Mouse (Mus musculus) midbrain, embryonic 10.5 days (tissue): ENCODE results near the gene 4931414P19Rik. TPM values are rescaled to one million over a fixed set of nuclear protein-coding genes. Genes with fewer than 3 reads are reported as not detected.

Source experiments
- DNase-seq: peaks from one replicate; pipeline ENCODE4 v3.0.0-alpha.2; 2017; ENCODE audit warnings: low spot score
- H3K27ac ChIP-seq: fragments of 300-500 bp; sonication (generic); replicated peaks from 2 replicates; pipeline ENCODE4 v1.5.1; 2016; ENCODE audit warnings: mild to moderate bottlenecking
- H3K27me3 ChIP-seq: fragments of 300-500 bp; sonication (generic); 2 replicates; pipeline ENCODE4 v1.6.1; 2016; ENCODE audit warnings: low read depth, mild to moderate bottlenecking; ENCODE audit not compliant: poor library complexity, severe bottlenecking
- H3K36me3 ChIP-seq: fragments of 300-500 bp; sonication (generic); 2 replicates; pipeline ENCODE4 v1.6.1; 2016; ENCODE audit warnings: mild to moderate bottlenecking, moderate library complexity
- H3K4me1 ChIP-seq: fragments of 300-500 bp; sonication (generic); 2 replicates; pipeline ENCODE4 v1.6.1; 2016
- H3K4me3 ChIP-seq: fragments of 300-500 bp; sonication (generic); 2 replicates; pipeline ENCODE4 v1.5.1; 2016; ENCODE audit warnings: mild to moderate bottlenecking, moderate library complexity
- H3K9me3 ChIP-seq: fragments of 300-500 bp; sonication (generic); replicated peaks from 2 replicates; pipeline ENCODE4 v1.6.1; 2016; ENCODE audit warnings: mild to moderate bottlenecking
- WGBS: fragments of 180-500 bp; shearing (Covaris S2); methylation state at CpG from one replicate; pipeline ENCODE4 v1.1.7; 2016; 5-methylcytosine and 5-hydroxymethylcytosine counted together
- microRNA counts: library from miRNA; unstranded; fragments of <30 nt; microRNA quantifications from one replicate; lab custom pipeline; 2017
- microRNA-seq: library from miRNA; unstranded; fragments of <30 nt; microRNA quantifications from one replicate; pipeline ENCODE4, GENCODE M21; 2017
- polyA plus RNA-seq: library from polyadenylated mRNA; unstranded; fragments of >200 nt; fragmentation: Nextera tagmentation; extraction: Ambion mirVana; gene quantifications from 2 replicates; pipeline ENCODE4 v1.2.1, GENCODE M21; 2016

Gene 4931414P19Rik
- polyA plus RNA-seq, 1 experiment from 2014 or later, result 11.0 TPM

DNA sequence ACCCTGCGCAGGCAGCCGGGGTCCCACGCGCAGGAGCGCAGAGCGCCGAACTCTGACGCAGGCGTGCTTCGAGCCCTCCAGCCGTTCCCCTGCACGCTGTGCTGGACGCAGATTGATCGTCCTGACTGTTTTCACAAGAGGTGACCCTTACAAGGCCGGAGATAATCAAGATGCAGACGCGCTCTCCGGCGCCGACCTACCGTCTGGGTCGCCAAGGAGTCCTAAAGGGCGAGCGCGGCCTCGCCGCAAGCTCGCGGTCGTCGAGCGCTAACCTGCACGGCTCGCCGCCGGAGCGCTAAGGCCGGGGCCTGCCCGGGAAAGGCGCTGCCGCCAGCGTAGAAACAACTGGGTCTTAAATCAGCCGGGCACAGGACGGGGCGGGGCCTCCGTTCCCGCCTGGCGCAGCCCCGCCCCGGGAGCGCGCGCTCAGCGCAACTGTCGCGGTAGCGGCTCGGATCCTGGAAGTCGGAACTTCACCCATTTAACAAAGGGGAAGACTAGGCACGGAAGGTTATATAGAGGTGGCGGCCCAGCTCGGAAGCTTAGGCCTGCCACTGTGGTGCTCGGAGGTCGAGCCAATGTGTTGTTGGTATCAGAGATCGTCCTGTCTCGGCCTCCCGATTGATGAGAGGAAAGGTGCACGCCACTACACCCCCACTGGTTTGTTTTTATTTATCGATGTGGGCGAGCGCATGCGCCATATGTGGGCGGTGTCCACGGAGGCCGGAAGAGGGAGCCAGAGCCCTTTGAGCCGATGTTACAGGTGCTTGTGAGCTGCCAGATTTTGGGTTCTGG lies 51.6 kb downstream of the 4931414P19Rik start, which contains the start of gene Haus4:
Gene Haus4, minus strand, starts transcription at position 642 of the 795 bp plus-strand sequence.
- peak within 1 kb of the TSS; percentile 93 for H3K27ac ChIP-seq
- DNase-seq, result peak; percentile 89
- H3K4me1 ChIP-seq, result peaks cover 16% of the 10 kb centered on the region
- H3K36me3 ChIP-seq, result peaks cover 30% of the 10 kb centered on the region
- H3K4me3 ChIP-seq, result peak within 1 kb of the TSS; percentile 69
- no peaks in the 10 kb centered on the region for H3K9me3 ChIP-seq
- H3K27me3 ChIP-seq, result no peaks in the 10 kb centered on the region
- WGBS, result under 1% methylated on average over 76 of the region's 76 CpGs

GRCm38 (mm10) chr14:54553454-54553974 lies 52.3 kb downstream of the 4931414P19Rik start:
- Histone ChIP-seq H3K27ac (peak overlapping the region; percentile 93), H3K4me3 (peak overlapping the region; percentile 69), H3K36me3 (peaks cover 36% of the 10 kb centered on the region), H3K27me3 (no peaks in the 10 kb centered on the region), H3K4me1 (peaks cover 16% of the 10 kb centered on the region), H3K9me3 (no peaks in the 10 kb centered on the region)
- WGBS, result 8% methylated on average over 21 of the region's 21 CpGs
- DNase-seq, result peak; percentile 21

DNA sequence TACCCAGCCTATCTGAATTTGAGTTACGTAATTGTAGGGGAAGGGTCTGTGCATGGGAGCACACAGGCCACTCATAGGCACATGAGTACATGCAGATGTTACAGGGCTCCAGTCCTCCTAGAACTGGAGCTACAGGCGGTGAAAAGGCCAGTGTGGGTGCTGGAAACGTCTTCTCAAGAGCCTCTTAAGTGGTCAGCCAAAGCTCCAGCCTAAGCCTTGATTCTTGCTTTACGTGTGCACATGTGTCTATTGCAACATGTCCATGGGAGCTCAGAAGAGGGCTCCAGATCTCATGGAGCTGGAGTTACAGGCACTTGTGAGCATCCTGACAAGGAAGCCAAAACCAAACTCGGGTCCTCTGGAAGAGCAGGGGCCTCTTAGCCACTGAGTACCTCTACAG lies 61.1 kb downstream of the 4931414P19Rik start:
- DNase-seq, result no peak
- no peaks in the 10 kb centered on the region for H3K9me3 ChIP-seq
- H3K4me1 ChIP-seq, result peaks cover 5% of the 10 kb centered on the region
- 92% methylated on average over 5 of the region's 5 CpGs for WGBS
- no peak overlapping the region for H3K4me3 ChIP-seq
- no peak overlapping the region for H3K27ac ChIP-seq
- peaks cover 90% of the 10 kb centered on the region for H3K36me3 ChIP-seq
- no peaks in the 10 kb centered on the region for H3K27me3 ChIP-seq

- no peaks in the 10 kb centered on the region for H3K9me3 ChIP-seq
- H3K4me3 ChIP-seq, result no peak overlapping the region
- DNase-seq, result no peak
- no peaks in the 10 kb centered on the region for H3K27me3 ChIP-seq
- H3K4me1 ChIP-seq, result peaks cover 5% of the 10 kb centered on the region
- H3K27ac ChIP-seq, result peak overlapping the region; percentile 57; the same call in 1 of the 2 replicates
- WGBS, result 61% methylated on average over 11 of the region's 11 CpGs
- H3K36me3 ChIP-seq, result peaks cover 50% of the 10 kb centered on the region
Measured at GRCm38 (mm10) chr14:54540771-54541170, 65.0 kb downstream of the 4931414P19Rik start.

DNA sequence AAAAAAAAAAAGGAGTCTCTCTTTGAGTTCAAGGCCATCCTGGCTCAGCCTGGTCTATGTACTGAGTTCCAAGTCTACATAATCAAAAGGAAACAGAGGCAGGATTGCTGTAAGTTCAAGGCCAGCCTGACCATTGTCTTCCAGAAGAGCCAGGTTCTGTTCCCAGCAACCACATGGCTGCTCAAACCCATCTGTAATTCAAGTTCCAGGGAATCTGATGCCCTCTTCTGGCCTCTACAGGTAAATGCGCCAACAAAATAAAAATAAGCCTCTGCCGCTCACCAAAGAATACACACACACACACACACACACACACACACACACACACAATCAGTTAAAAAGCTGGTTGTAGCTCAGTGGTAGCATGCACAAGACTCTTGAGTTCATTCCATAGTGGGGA lies 67.2 kb downstream of the 4931414P19Rik start:
- DNase-seq, result no peak
- H3K36me3 ChIP-seq, result peaks cover 28% of the 10 kb centered on the region
- 86% methylated on average over 2 of the region's 2 CpGs for WGBS

More for the DNA sequence above, 67.2 kb downstream of the 4931414P19Rik start:
- H3K27me3 ChIP-seq, result no peaks in the 10 kb centered on the region
- H3K4me3 ChIP-seq, result no peak overlapping the region
- H3K27ac ChIP-seq, result no peak overlapping the region
- H3K4me1 ChIP-seq, result peaks cover 5% of the 10 kb centered on the region
- no peaks in the 10 kb centered on the region for H3K9me3 ChIP-seq

MicroRNAs encoded within 50 kb of the gene (microRNA counts, 519-probe panel; counts per million panel counts)
- not detected for microRNA mmu-miR-686 (lab: Ali Mortazavi, UCI)

Small RNA genes lying within 50 kb of the gene (microRNA-seq; reads per million reads assigned to microRNA genes)
- gene Mir686 (not detected), gene Mir6948 (not detected)

Other genes with a start within 250 kb of the 4931414P19Rik start
- 48.0 and 54.1 TPM in 2 replicates for gene Oxa1l, start 245.2 kb downstream of the 4931414P19Rik start, polyA plus RNA-seq
- gene Slc7a7, start 188.2 kb downstream of the 4931414P19Rik start, polyA plus RNA-seq, result 4.5 and 5.9 TPM in 2 replicates
- gene Mrpl52, start 179.1 kb downstream of the 4931414P19Rik start, polyA plus RNA-seq, result 205 and 211 TPM in 2 replicates
- 56.0 and 70.5 TPM in 2 replicates for gene Mmp14, start 174.4 kb downstream of the 4931414P19Rik start, polyA plus RNA-seq
- gene Lrp10, start 141.9 kb downstream of the 4931414P19Rik start, polyA plus RNA-seq, result 25.1 and 26.0 TPM in 2 replicates
- gene Rem2, start 129.9 kb downstream of the 4931414P19Rik start, polyA plus RNA-seq, result 18.6 and 29.8 TPM in 2 replicates
- 148 and 155 TPM in 2 replicates for gene Prmt5, start 88.5 kb downstream of the 4931414P19Rik start, polyA plus RNA-seq
- gene Haus4, start 51.4 kb downstream of the 4931414P19Rik start, polyA plus RNA-seq, result 48.0 and 53.8 TPM in 2 replicates
- 66.6 and 88.8 TPM in 2 replicates for gene Ajuba, start 28.4 kb downstream of the 4931414P19Rik start, polyA plus RNA-seq
- gene Psmb5, start 12.0 kb upstream of the 4931414P19Rik start, polyA plus RNA-seq, result 470 and 478 TPM in 2 replicates
- 0.06 and 0.12 TPM in 2 replicates for gene Psmb11, start 15.4 kb upstream of the 4931414P19Rik start, polyA plus RNA-seq
- gene Gm17606, start 35.0 kb upstream of the 4931414P19Rik start, polyA plus RNA-seq, result not detected in 2 replicates
- 4.1 and 4.6 TPM in 2 replicates for gene Cdh24, start 35.4 kb upstream of the 4931414P19Rik start, polyA plus RNA-seq
- gene 1700123O20Rik, start 80.2 kb upstream of the 4931414P19Rik start, polyA plus RNA-seq, result 106 and 111 TPM in 2 replicates
- 128 and 145 TPM in 2 replicates for gene Acin1, start 80.9 kb upstream of the 4931414P19Rik start, polyA plus RNA-seq
- 0.15 TPM in 1 of 2 replicates, not detected in the other for gene Gm29776, start 92.8 kb upstream of the 4931414P19Rik start, polyA plus RNA-seq
- gene Cebpe, start 106.2 kb upstream of the 4931414P19Rik start, polyA plus RNA-seq, result 0.09 and 0.11 TPM in 2 replicates
- 1.8 and 2.4 TPM in 2 replicates for gene Slc7a8, start 176.0 kb upstream of the 4931414P19Rik start, polyA plus RNA-seq
- not detected in 2 replicates for gene Rnf212b, start 208.1 kb upstream of the 4931414P19Rik start, polyA plus RNA-seq